Mouse (Mus musculus) testis, postnatal 14 days (tissue): ENCODE data around the gene Pfkfb4.
A peak's percentile ranks its signal among the peaks of the same experiment; 100 is the strongest.

ENCODE experiments used
- DNase-seq: peaks from one replicate; pipeline ENCODE4 v3.0.0; 2021; ENCODE audit warnings: low spot score

The Pfkfb4 gene

DNA sequence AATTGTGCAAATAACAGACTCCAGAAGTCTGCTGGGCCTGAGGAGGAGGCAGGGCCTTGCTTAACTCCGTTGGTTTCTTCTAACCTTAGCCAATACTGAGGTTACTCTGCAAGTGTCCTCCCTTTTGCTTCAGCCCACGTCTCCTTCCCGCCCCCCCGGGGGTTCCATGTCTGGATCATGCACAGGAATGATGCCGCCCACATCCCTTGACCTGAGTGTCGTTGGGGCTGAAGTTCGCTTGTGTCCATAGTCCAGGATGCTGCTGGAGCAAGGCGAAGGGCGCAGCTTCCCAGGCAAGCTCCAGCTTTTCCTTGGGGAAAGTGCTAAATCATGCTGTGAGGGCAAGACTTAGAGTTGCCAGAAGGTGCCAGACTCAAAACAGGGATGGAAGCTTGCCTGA lies 4.8 kb downstream of the Pfkfb4 start:
- no peak for DNase-seq

DNA sequence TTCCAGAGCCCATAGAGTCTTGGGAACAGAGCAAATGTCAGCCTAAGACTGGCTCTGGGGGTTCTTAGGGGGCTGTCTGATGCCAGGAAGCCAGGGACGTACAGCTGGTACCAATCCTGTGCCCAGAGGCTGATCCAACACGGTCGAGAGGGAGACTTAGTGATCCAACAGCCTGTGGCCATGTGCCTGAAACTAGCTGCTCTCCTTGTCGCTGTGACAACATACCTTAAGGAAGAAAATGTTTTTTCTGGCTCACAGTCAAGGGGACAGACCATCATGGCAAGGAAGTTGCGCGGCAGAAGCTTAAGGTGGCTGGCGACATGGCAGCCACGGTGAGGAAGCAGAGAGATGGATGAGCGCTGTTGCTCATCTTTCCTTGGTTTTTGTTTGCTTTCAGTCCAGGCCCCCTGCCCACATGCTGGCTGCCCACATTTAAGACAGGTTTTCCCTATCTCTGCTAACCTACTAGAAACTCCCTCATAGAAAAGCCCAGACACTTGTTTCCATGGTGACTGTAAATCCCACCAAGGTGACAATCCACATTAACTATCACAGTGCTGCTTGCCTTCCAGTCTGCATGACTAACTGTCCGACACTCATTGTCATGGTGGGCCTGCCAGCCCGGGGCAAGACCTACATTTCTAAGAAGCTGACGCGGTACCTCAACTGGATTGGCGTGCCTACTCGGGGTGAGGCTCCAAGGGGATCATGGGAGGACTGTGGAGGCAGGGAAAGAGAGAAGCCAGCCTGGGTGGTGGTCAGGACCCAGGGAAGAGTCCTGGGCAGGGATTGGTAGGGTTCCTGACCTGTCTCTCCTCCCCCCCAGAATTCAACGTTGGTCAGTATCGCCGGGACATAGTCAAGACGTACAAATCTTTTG lies 6.9 kb downstream of the Pfkfb4 start:
- DNase-seq, result no peak

DNA sequence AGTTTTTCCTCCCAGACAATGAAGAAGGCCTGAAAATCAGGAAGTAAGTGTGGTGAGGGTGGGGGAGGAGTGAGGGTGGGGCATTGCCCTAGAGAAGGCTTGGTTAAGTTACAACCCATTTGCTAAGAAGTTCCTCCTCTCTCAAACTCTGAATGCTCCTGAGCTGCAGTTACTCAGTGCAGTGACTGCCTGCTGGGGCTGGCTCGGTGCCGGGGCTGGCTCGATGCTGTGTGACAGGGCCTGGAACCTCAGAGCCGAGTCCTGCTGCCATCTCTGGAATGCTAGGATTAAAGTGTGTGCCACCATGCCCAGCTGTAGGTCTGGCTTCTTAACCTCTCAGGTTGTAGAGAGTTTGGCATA lies 7.6 kb downstream of the Pfkfb4 start:
- no peak for DNase-seq

DNA sequence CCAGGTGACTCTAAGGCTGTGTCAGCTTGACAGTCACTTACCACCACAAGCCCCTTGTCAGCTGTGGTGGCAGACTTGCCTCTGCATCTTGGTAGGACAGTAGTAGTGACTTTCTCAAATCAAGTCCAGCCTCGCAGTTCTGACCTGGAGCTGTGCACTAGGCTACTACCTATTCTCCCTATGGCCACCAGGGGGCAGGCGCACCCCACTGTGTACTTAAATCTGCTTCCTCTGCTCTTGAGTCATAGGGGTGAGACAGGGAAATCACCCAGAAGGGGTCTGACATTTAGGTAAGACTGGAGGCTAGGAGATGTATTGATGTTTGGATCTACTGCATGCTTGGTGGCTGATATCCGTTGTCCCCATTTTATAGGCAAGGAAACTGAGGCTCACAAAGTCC lies 9.1 kb downstream of the Pfkfb4 start:
- DNase-seq, result no peak

DNA sequence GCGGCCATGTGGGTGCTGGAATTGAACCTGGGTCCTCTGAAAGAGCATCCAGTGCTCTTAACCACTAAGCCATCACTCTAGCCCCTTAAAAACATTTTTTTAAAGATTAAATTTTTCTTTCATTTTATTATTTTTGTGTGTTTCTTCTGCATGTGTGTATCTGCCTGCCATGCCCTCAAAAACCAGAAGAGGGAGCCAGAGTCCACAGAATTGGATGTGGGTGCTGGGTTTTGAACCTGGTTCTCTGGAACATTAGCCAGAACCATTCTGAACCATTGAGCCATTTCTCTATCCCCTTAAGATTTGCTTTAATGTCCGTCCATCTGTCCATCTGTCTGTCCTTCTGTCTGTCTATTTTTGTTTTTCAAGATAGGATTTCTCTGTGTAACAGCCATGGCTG lies 11.6 kb downstream of the Pfkfb4 start:
- no peak for DNase-seq

DNA sequence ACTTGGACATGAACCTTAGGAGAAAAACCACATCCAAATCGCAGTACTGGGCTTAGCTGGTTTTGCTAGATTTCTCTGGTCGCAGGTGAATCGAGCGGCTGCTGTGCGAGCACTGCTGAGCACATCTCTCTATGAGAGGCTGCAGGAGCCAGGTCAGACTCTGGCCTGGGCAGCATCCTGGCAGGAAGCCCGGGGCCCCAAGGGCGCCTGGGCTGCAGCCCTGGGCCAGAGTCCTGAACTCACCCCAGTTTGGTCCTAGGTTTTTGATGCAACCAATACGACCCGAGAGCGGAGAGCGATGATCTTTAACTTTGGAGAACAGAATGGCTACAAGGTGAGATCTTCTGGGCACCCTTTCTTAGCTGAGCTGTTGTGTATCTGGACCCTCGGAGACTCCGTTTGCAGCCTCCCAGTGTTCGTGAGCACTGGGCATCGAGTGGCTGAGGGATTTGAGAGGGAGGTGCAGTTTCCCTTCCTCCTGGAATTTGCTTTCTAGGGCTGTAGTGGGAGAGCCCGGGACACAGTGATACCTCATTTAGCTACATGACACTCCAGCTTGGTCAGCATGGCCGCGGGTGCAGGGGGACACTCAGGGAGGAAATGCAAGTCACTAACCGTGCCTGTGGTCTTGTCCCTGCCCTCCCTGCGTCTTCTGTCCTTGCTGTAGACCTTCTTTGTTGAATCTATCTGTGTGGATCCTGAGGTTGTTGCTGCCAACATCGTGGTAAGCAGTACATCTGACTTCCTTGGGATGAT lies 15.6 kb downstream of the Pfkfb4 start:
- no peak for DNase-seq

DNA sequence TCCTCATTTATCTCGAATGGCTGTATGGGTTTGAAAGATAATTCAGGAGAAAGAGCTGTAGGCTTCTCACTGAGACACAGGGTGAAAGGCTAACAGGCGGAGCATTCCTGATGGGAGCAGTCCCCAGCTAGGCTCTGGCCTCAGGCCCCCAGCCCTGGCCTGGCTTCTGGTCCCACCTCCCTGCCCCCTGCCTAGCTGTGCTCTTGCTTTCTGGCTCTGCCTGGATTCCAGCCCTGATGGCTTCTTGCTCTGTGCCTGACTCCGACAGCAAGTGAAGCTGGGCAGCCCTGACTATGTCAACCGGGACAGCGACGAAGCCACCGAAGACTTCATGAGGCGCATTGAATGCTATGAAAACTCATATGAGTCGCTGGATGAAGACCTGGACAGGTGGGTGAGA lies 16.5 kb downstream of the Pfkfb4 start:
- no peak for DNase-seq

DNA sequence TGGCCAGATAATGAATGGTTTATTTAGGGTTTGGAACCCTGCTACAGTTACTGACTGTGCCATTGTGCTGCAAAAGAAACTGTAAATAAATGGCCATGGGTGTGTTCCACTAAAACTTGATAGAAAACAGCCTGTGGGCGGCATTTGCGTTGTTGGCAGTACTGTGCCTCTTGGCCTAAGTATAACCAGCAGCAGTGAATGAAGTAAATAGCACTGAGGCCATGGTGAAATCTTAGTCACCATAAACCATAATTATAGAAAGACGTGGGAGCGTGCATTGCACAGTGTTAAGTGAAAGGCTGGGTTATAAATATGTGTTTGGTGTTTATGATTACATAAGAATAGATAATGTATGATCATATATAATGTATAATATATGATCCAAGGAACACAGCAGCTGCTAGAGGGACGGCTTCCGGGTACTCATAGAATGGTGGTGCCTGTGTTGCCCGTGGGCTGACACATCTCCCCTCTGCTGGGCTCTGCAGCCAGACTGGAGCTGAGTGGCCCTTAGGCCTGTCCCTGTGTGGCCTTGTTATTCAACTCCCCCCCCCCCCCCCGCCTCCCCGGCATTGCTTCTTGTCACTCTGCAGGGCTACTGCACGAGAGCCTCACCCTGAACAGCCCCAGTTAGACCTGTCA lies 17.5 kb downstream of the Pfkfb4 start:
- no peak for DNase-seq

DNA sequence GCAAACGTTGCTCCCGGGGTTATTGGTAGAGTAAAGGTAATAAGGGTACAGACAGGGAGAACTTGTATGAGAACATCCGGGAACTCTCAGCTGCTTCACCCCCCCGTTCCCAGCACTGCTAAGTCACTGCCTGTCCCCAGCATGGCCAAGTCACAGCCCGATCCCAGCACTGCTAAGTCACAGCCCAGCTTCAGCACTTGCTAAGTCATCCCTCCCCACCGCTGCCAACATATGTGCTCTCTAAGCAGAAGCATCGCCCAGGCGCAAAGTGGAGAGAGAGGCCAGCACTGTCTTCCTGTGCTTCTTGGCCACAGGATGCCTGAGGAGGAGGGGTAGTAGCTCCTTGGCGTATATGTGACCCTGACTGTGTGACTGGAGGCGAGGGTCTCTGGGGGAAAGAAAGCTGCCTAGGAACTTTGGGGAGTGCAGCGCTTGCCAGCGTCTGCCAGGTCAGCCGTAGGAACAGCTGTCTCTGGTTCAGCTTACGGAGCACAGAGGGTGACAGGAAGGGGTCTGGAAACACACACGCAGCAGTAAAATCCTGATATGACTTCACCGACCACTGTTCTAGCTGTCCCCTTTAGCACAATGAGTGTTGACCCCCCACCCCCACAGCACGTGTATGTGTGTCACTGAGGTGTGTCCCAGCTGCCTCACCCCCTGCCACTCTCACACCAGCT lies 18.2 kb downstream of the Pfkfb4 start:
- no peak for DNase-seq

DNA sequence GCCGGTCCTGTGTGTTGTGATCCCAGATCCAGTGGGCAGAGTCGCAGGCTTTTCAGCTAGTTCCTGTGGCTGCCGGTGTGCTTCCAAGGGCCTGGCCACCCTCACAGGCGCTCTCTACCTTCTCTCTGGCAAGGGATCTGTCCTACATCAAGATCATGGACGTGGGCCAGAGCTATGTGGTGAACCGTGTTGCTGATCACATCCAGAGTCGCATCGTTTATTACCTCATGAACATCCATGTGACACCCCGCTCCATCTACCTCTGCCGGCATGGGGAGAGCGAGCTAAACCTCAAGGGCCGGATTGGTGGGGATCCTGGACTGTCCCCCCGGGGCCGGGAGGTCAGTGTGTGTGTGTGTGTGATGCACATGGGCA lies 18.7 kb downstream of the Pfkfb4 start:
- DNase-seq, result no peak

DNA sequence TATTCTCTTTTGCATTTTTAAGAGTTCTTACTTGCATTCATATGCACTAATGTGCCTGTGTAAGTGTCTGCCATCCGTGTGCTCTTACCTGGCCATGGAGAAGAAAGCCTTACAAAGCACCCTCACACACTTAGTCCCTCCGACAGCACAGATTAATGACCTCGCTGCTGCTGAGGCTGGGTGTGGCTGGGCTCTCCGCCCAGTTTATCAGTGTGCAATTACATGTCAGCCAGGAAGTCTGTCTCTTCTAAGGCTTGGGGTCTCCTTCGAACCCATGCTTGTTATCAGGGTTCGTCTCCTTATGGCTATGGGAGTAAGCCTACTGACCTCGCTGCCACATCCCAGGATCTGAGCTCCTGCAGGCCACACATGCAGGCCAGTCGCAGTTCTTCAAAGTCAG lies 23.8 kb downstream of the Pfkfb4 start:
- no peak for DNase-seq

DNA sequence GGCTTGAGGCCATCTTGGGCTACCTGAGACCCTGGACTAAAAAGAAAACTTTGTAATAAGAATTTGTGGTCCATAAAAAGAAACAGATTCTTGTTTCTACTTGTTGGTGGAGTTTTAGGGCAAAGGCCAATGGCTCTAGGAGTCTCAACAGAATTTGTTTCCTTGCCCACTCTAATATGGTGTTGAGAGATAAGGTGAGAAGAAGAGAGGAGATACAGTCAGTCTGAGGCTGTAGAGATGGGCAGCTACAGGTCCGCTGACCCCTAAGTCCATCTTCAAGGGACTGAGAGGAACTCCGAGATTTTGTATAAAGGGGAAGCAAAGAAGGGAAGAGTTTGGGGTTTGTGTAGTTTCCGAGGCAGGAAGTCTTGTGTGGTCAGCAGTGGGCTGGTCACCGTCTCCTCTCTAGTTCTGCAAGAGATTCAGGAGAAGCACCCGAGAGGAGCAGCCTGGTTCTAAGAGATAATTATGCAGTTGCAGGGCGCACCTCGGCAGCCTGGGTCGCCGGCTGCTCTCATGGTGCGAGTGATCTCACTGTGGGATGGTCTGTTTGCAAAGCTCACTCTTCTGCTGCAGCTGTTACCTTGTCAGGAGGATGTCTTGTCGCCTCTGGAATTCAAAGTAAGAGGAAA lies 25.5 kb downstream of the Pfkfb4 start:
- DNase-seq, result no peak

DNA sequence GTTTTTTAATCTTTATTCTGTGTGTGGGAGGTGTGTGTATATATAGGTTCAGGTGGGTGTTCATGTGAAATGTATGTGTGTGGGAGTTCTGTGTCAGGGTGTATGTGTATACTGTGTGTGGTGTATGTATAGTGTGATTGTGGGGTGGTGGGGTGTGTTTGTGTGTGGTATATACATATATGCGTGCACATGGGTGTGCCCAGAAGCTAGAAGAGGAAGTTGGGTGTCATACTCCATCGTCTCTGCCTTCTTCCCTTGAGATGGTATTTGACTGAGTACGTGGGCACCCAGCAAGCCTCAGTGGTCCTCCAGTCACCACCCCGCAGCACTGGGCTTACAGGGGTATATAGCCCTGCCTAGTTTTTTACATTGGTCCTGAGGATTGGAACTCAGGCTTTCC lies 29.9 kb downstream of the Pfkfb4 start:
- DNase-seq, result no peak

DNA sequence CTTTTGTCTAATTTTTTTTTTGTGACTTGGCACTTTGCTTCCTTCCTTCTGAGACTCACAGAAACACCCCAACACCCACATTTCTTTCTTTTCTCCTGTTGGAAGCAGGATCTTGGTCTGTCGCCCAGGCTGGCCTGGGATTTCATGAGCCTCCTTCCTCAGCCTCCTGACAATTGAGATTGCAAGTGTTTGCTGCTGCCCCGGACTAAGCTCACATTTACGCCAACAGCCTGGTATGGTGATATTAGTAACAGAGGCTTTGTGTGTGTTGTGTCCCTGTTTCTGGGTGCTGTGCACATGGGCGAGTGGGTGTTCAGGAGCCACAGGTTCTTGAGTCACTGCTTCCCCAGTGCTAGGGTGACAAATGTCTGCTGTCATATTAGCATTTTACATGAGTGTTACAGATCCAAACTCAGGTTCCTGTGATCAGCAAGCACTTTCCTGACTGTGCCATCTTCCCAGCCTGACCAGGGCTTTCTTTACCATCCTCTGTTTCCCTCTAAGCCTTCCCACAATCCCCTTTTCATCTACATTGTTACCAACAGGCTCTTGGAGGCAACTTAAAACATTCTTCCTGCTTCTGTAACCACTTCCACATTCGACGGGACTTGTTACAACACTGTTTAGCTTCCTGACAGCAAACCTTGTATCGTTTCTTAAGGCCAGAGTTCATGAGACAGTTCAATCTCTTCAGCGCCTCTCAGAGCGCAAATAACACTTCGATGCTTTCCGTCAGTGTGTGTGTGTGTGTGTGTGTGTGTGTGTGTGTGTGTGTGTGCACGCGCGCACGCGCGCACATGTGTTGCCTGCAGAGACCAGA lies 31.5 kb downstream of the Pfkfb4 start:
- peak; percentile 32 for DNase-seq

DNA sequence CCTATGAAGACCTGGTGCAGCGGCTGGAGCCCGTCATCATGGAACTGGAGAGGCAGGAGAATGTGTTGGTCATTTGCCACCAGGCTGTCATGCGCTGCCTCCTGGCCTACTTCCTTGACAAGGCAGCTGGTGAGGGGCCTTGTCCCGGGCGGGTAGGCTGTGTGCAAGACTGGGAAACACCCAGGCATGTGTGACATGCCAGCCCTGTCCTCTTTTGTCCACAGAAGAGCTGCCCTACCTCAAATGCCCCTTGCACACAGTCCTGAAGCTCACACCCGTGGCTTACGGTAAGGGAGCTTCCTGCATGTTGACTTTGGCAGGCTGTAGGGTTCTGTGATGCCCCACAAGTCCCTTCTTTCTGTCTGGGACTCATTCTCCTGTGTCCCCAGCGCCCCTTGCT lies 35.9 kb downstream of the Pfkfb4 start:
- no peak for DNase-seq

DNA sequence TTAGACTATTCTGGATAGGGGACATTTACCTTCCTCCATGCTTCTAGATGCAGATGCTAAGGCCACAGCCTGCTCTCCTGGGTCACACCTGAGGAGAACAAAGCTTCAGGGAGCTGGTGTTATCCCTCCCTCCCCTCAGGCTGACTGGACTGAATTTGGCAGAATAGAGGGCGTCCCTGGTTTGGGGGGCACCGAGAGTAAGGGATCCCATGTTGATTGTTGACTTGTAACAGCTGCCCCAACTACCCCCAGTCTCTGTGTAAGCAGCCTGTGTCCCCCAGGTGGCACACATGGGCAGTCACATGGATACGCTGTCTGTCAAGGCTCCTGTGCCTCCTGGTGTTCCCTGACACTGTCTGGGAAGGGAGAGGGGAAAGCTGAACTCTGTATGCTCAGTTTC lies 36.8 kb downstream of the Pfkfb4 start:
- no peak for DNase-seq

DNA sequence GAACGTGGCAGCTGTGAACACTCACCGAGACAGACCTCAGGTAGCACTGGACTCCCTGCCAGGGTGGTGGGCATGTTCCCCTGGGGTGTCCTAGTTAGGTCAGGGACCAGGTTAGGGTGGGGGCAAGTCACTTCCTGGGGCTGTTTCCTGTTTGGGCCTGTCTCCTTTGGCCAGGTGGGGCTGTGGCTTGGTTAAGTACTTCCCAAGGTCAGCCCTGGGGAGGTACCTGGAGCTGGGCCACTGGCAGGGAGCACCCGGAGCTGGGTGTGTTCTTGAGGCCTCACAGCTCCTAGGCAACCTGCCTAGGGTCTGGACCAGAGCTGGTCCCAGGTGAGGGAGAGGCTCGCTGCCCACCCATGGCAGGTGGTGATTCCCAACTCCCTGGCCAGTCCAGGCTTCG lies 37.3 kb downstream of the Pfkfb4 start:
- no peak for DNase-seq

DNA sequence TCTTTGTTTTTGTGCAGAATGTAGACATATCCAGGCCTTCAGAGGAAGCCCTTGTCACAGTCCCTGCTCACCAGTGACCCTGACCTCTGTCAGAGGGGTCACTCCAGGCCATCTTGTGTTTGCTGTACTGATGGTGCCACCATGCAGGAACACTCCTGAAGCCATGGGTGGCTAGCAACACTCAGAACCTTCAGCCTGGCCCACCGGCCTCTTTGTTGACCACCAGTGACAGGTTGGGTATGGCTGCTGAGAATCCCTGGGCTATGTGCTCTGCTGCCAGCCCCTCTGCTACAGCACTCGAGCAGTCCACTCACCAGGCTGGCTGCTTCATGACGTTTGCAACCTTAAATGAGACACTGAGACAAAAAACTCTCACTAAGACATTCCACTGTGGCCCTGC lies 38.7 kb downstream of the Pfkfb4 start:
- DNase-seq, result no peak

DNA sequence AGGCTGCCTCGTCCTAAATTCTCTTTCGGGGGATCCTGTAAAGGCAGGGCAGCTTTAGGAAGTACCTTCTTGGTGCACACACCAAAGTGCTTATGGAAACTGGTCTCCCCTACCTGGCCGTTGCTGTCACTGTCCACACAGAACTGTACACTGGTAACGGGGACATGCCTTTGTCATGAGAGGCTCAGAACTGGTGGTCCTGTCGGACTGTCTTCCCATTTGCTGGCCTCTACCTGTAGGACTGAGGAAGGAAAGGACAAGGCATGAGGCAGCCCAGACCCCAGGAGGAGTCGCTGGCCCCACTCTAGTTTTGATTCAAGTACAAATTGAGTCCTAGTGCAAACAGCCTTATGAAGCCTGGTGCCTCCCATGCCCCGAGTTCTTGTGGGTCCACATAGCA lies 39.4 kb downstream of the Pfkfb4 start:
- no peak for DNase-seq

DNA sequence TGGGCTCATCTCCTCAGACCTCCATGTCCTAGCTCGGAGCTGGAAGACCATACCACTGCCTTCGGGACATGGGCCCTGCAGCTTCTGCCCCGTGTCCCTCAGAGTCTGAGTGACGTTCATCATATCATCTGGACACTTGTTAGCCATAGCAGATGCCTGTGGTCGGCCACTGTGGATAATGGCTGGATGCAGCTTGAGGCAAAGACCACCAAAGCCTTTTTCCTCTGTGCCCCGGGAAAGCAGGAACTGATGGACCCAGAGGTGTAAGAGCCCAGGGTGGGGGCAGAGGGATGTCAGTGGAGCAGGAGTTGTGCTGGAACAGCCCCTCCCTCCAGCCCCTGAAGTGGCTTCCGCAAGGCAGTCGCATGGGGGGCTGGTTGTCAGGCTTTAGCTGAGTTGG lies 40.1 kb downstream of the Pfkfb4 start:
- no peak for DNase-seq

DNA sequence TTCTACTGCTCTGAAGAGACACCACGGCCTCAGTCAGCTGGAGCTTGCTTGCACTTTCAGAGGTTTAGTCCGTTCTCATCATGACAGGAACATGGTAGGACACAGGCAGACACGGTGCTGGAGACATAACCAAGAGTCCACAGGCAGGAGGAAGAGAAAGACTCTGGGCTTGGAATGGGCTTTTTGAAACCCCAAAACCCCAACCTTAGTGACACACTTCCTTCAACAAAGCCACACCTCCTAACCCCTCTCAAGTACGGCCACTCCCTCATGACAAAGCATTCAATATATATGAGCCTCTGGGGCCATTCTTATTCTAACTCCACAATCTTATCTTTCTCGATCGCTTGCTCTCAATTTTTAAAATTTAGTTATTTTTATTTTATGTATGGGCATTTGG lies 40.9 kb downstream of the Pfkfb4 start:
- DNase-seq, result no peak
